Mouse (Mus musculus) Patski (cell line): ENCODE results near the gene Rdh5. TPM values are rescaled to one million over a fixed set of nuclear protein-coding genes. Genes with fewer than 3 reads are reported as not detected.
A peak's percentile ranks its signal among the peaks of the same experiment; 100 is the strongest.

Experiments
- ATAC-seq: fragments of 100-300 bp; one replicate; pipeline ENCODE4 v1.8.0; 2021
- CTCF ChIA-PET: fragments of 350-600 bp; sonication (Branson Sonifier 250); formaldehyde crosslinking; loops from one replicate; lab custom pipeline; 2022; ENCODE audit warnings: inconsistent platforms; lab: Charles Lee
- POLR2A ChIA-PET: fragments of 350-600 bp; sonication (Branson Sonifier 250); formaldehyde crosslinking; loops from one replicate; lab custom pipeline; 2022; ENCODE audit warnings: antibody characterized with exemption, inconsistent platforms; lab: Charles Lee
- DNase-seq: peaks from one replicate; pipeline ENCODE4 v3.0.0-alpha.2; 2011; ENCODE audit warnings: low read depth, low spot score
- H3K27me3 ChIP-seq: fragments of 371-371 bp; one replicate; pipeline ENCODE4 v1.5.1; 2021
- CTCF ChIP-seq: fragments of 100-300 bp; IDR thresholded peaks from one replicate; pipeline ENCODE4 v1.5.1; 2021
- in situ Hi-C: fragments of 300-500 bp; cut with MboI; formaldehyde crosslinking; loops from 3 replicates; pipeline ENCODE4 v1.11.1; 2018; ENCODE audit warnings: low pct_unique_long_range_greater_than_20kb, mixed read lengths
- polyA plus RNA-seq: library from polyadenylated mRNA; unstranded; gene quantifications from one replicate; pipeline ENCODE4 v1.2.3, GENCODE M21; 2021

The Rdh5 gene
- polyA plus RNA-seq, 1 experiment from 2014 or later: 10.8 TPM

- DNase-seq (no peak), ATAC-seq (no peak)
- POLR2A ChIA-PET: no interaction called here
- CTCF ChIA-PET: interaction anchor here (1.6 to 6.6 kb wide), 3 partner anchors 10 to 11 kb away, joined by 5 to 55 read pairs (median 11); partner anchors contain the start of genes Bloc1s1 and Rdh5
- TF ChIP-seq CTCF: no peak
- H3K27me3 ChIP-seq: no peaks in the 10 kb centered on the region
- in situ Hi-C loops: no loop called here
Observed at GRCm38 (mm10) chr10:128933574-128933973, 10.9 kb upstream of the Rdh5 start, which contains the start of gene Itga7. TSS of gene Itga7 (plus strand) at chr10:128933818.

DNA sequence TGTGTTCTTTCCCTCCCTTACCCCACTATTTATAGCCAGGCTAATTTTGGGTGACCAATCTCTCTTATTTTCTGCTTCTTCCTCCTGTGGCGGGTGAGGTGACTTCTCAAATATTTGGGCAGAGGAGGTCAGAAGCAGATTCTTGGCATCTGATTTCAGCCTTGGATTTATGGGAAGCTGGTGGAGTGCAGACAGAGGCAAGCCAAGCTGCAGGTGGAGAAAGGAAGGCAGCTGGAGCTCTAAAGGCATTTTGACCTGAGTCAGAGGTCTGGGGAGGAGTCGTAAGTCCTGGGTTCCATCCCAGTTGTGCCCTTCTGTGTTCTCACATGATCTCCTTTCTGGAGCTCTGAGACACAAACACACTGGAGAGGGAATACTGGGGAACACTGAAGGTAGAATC lies 8.8 kb upstream of the Rdh5 start:
- H3K27me3 ChIP-seq: no peaks in the 10 kb centered on the region
- ChIA-PET CTCF (interaction anchor here (0.9 to 6.6 kb wide), 11 partner anchors 9 to 87 kb away, joined by 3 to 55 read pairs (median 4); partner anchors contain the start of gene Rdh5), POLR2A (interaction anchor here (0.7 to 3.3 kb wide), 5 partner anchors 9 to 20 kb away, joined by 3 to 18 read pairs (median 5); partner anchors contain the start of genes Bloc1s1 and Rdh5)
- TF ChIP-seq CTCF: no peak
- in situ Hi-C loops: no loop called here
- DNase-seq: no peak
- ATAC-seq: peak; percentile 66

DNA sequence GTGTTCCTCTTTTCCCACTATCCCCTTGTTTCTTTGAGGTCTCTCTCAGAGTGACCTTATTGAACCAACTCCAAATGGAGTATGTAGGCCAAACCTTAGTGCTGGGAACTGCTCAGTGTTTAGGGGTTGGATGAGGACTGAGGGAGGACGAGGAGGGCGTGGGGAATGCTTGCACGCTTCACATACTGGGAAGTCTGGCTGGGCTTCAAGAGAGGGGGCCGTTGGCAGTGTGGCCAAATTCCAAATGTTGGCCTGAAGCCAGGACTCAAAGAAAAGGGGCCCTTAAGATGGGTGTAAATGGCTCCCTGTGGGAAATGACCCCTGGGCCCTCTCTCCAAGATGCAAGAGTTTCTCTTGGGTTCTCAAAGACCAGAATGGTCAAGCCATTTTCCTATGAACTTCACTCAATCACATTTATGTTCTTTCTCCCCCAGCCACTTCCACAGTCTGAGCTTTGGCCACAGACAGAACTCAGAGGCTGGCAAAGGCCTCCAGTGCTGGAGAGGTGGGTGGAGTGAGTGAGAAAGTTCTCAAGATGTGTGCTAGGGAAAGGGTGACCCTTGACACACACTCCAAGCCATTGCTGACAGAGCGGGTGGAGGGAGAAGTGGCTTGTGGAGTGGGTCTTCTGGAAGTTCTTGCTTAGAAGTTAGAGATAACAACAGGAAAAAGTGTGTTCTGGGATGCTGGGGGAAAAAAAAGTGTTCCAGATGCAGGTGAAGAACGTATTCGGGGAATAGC lies 7.1 kb upstream of the Rdh5 start:
- no peak for ATAC-seq
- in situ Hi-C loops: no loop called here
- H3K27me3 ChIP-seq: no peaks in the 10 kb centered on the region

DNA sequence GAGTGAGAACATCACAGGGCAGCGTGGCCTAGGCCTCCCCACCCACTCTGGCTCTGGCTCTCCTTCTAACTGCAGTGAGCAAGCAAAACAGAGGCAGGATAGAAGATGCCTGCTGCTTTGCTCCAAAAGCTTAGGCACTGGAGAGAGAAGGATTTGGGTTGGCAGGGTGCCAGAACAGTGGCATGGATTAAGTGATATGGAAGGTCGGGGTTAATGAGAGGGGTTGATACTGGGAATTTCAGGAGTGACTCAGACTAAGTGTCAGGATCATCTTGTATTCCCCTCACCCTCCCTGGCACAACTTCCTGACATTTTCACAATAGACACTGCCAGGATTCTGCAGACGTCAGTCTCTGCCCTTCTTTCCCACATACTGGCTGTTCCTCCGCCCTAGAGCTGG lies 5.7 kb upstream of the Rdh5 start:
- POLR2A ChIA-PET: no interaction called here
- TF ChIP-seq CTCF: no peak
- in situ Hi-C loops: no loop called here
- no peaks in the 10 kb centered on the region for H3K27me3 ChIP-seq
- no peak for ATAC-seq
- CTCF ChIA-PET: interaction anchor here (1.0 to 11.2 kb wide), 5 partner anchors 11 to 52 kb away, joined by 3 to 99 read pairs (median 4); no protein-coding TSS in a partner anchor
- DNase-seq: no peak

More for the DNA sequence above, 7.1 kb upstream of the Rdh5 start:
- CTCF ChIA-PET: interaction anchor here (1.6 to 6.6 kb wide), 4 partner anchors 15 to 48 kb away, joined by 8 to 55 read pairs (median 14); no protein-coding TSS in a partner anchor
- POLR2A ChIA-PET: interaction anchor here (1.0 to 3.3 kb wide), 2 partner anchors 10 to 15 kb away, joined by 3 to 18 read pairs; no protein-coding TSS in a partner anchor
- TF ChIP-seq CTCF: no peak
- DNase-seq: no peak

GRCm38 (mm10) chr10:128923935-128924334 lies 1.2 kb upstream of the Rdh5 start, which contains the start of gene Bloc1s1:
TSS of gene Bloc1s1 (minus strand) at chr10:128924035.
- in situ Hi-C loops: loop anchor here (5.0 to 25.0 kb wide), 2 partner anchors 53 to 1262 kb away; partner anchors contain the start of genes Nab2 and Nemp1
- CTCF ChIA-PET: interaction anchor here (0.8 to 11.2 kb wide), 12 partner anchors 9 to 78 kb away, joined by 3 to 99 read pairs (median 4); partner anchors contain the start of gene Itga7

GRCm38 (mm10) chr10:128923013-128923691 lies 464 bp upstream of the Rdh5 start:
- ChIA-PET POLR2A (interaction anchor here (0.5 to 4.4 kb wide), 10 partner anchors 9 to 278 kb away, joined by 3 to 28 read pairs (median 4); no protein-coding TSS in a partner anchor), CTCF (interaction anchor here (0.8 to 11.2 kb wide), 14 partner anchors 8 to 77 kb away, joined by 3 to 99 read pairs (median 4); partner anchors contain the start of gene Itga7)
- no peaks in the 10 kb centered on the region for H3K27me3 ChIP-seq
- in situ Hi-C loops: loop anchor here (5.0 to 25.0 kb wide), 2 partner anchors 54 to 1261 kb away; partner anchors contain the start of genes Nab2 and Nemp1
- no peak for TF ChIP-seq CTCF
- ATAC-seq (peak; percentile 85), DNase-seq (peak; percentile 81)

More at GRCm38 (mm10) chr10:128923935-128924334, 1.2 kb upstream of the Rdh5 start, which contains the start of gene Bloc1s1:
- ATAC-seq (no peak), DNase-seq (no peak)
- TF ChIP-seq CTCF: no peak
- no peaks in the 10 kb centered on the region for H3K27me3 ChIP-seq
- POLR2A ChIA-PET: interaction anchor here (0.5 to 4.4 kb wide), 8 partner anchors 8 to 279 kb away, joined by 3 to 28 read pairs (median 6); no protein-coding TSS in a partner anchor

DNA sequence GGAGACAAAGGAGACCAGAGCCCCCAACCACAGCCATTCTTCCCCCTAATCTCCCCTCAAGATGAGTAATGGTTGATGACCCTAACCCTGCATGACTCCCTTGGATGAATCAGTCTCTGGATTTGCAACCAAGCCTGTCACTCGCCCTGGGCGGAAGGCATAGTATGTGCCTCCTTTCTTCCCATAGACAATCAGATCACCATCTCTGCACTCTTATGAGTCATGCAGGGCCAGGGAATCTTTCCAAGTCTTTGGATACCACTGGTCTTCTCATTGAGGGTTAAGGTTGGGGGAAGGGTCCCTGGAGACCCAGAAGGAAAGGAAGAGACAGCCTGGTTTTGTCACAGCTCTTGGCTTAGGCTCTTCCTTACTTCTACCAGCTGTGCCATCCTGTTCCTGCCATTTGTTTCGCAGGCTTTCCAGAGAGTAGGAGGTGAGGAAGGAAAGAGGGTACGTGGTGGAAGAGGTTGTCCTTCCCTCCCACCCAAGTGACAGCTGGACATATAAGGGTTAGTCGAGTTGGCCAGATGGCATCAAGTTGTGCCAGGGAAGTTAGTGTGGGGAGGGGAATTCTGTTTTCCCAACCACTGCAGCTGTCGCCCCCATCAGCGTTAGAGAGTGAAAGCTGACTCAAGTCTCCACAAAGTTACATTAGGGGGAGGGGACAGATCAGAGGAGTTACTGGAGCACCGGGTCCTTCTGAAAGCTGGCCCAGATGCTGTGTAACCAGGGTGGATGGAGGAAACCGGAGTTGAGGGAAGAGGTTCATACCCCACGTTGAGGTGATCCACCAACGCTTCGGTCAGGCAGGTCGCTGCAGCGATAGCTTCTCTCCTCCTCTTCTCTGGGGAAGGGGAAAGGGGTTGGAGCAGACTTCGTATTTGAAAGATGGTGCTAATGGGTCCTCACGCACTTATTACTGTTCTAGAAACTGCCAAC lies 536 bp downstream of the Rdh5 start:
- POLR2A ChIA-PET: interaction anchor here (1.3 to 4.4 kb wide), 4 partner anchors 10 to 19 kb away, joined by 5 to 28 read pairs (median 12); no protein-coding TSS in a partner anchor
- CTCF ChIA-PET: interaction anchor here (0.7 to 11.2 kb wide), 9 partner anchors 9 to 57 kb away, joined by 3 to 99 read pairs (median 11); partner anchors contain the start of gene Itga7

GRCm38 (mm10) chr10:128921251-128921650 lies 1.4 kb downstream of the Rdh5 start:
- TF ChIP-seq CTCF: no peak
- no peaks in the 10 kb centered on the region for H3K27me3 ChIP-seq

More for the DNA sequence above, 536 bp downstream of the Rdh5 start:
- DNase-seq (peak; percentile 83), ATAC-seq (peak; percentile 14)
- TF ChIP-seq CTCF: no peak
- H3K27me3 ChIP-seq: no peaks in the 10 kb centered on the region
- in situ Hi-C loops: loop anchor here (5.0 to 25.0 kb wide), 2 partner anchors 55 to 1260 kb away; partner anchors contain the start of genes Nab2 and Nemp1

More at GRCm38 (mm10) chr10:128921251-128921650, 1.4 kb downstream of the Rdh5 start:
- POLR2A ChIA-PET: interaction anchor here (2.1 to 4.4 kb wide), 3 partner anchors 9 to 12 kb away, joined by 16 to 28 read pairs (median 18); no protein-coding TSS in a partner anchor
- no peak for ATAC-seq
- CTCF ChIA-PET: interaction anchor here (1.4 to 11.2 kb wide), 5 partner anchors 8 to 58 kb away, joined by 4 to 99 read pairs (median 12); no protein-coding TSS in a partner anchor
- DNase-seq: no peak
- in situ Hi-C loops: loop anchor here (5.0 to 25.0 kb wide), 2 partner anchors 56 to 1259 kb away; partner anchors contain the start of genes Nab2 and Nemp1
